Comparison of ENCODE assay signal across 8 mouse cellular contexts in genomic region chr13:93304251-93305001, GRCm38 (mm10). TPM values are rescaled to one million over a fixed set of nuclear protein-coding genes. Genes with fewer than 3 reads are reported as not detected.
DNase-seq lines count a peak whose midpoint lies in the region; ATAC-seq and TF ChIP-seq lines count a peak whose summit lies in the region.

No protein-coding gene starts in this region.

- peak; percentile 82 for DNase-seq in heart, embryonic 10.5 days (ENCODE audit: low spot score)
- DNase-seq in heart, adult 11 months: no peak
- DNase-seq in Patski (ENCODE audit: low read depth, low spot score): no peak
- DNase-seq in heart, postnatal 14 days: peak; percentile 34
- DNase-seq in layer of hippocampus, adult 8-10 months (ENCODE audit: low spot score in 2 of 2): peak; percentile 28 to 54

- in situ Hi-C loops in Patski (cut with MboI; ENCODE audit: low pct_unique_long_range_greater_than_20kb): loop anchor here (5.0 kb wide), 1 partner anchor 193 kb away; the partner anchor contains the start of gene Jmy

- H3K4me2 ChIP-seq in embryonic facial prominence, embryonic 15.5 days (replicated peaks): peak overlapping the region; percentile 73
- peak overlapping the region; percentile 94 for H3K4me2 ChIP-seq in stomach, embryonic 16.5 days (ENCODE audit: low read depth, low read length)

- CTCF ChIA-PET in Patski (lab: Charles Lee): interaction anchor here (1.6 kb wide), 1 partner anchor 10 kb away, joined by 6 read pairs; no protein-coding TSS in a partner anchor

- no peak for TF ChIP-seq CTCF in Patski (IDR thresholded peaks at IDR 0.05)

- H3K9ac ChIP-seq in embryonic facial prominence, embryonic 15.5 days: peak overlapping the region; percentile 78
- peak overlapping the region; percentile 94 for H3K9ac ChIP-seq in stomach, embryonic 16.5 days (ENCODE audit: low read length)

- no peaks in the 10 kb centered on the region for H3K36me3 ChIP-seq in heart, embryonic 10.5 days
- no peaks in the 10 kb centered on the region for H3K36me3 ChIP-seq in embryonic facial prominence, embryonic 15.5 days
- H3K36me3 ChIP-seq in stomach, embryonic 16.5 days (ENCODE audit: control insufficient read depth, insufficient read depth, low read length): no peaks in the 10 kb centered on the region

- ATAC-seq in Patski: peak; percentile 51
- ATAC-seq in embryonic facial prominence, embryonic 15.5 days (ENCODE audit: insufficient number of reproducible peaks, low FRiP score, low TSS enrichment, low read depth): peak; percentile 58
- ATAC-seq in megakaryocyte progenitor cell, adult 5-6 weeks (replicated peaks; ENCODE audit: poor library complexity): 0 out of 2 replicates have a peak, but pooled peaks have one; percentile 1
- peak; percentile 38 for ATAC-seq in stomach, embryonic 16.5 days (ENCODE audit: insufficient read depth, low FRiP score)

- POLR2A ChIA-PET in Patski (lab: Charles Lee): no interaction called here

- peak overlapping the region; percentile 98 for H3K27ac ChIP-seq in heart, embryonic 10.5 days
- peak overlapping the region; percentile 98 for H3K27ac ChIP-seq in embryonic facial prominence, embryonic 15.5 days (replicated peaks)
- H3K27ac ChIP-seq in stomach, embryonic 16.5 days (ENCODE audit: low read length): peak overlapping the region; percentile 93

- peak overlapping the region; percentile 93 for H3K4me3 ChIP-seq in heart, embryonic 10.5 days
- peak overlapping the region; percentile 84 for H3K4me3 ChIP-seq in embryonic facial prominence, embryonic 15.5 days (replicated peaks)
- peak overlapping the region; percentile 87 for H3K4me3 ChIP-seq in stomach, embryonic 16.5 days (replicated peaks; ENCODE audit: low read length)

- no peaks in the 10 kb centered on the region for H3K9me3 ChIP-seq in heart, embryonic 10.5 days
- H3K9me3 ChIP-seq in embryonic facial prominence, embryonic 15.5 days (replicated peaks): no peaks in the 10 kb centered on the region
- H3K9me3 ChIP-seq in stomach, embryonic 16.5 days (replicated peaks; ENCODE audit: control insufficient read depth, low read length): no peaks in the 10 kb centered on the region

- intact Hi-C loops in heart, postnatal 14 days (cut with DNase I): loop anchor here (2.0 to 10.0 kb wide), 5 partner anchors 93 to 420 kb away; partner anchors contain the start of genes Jmy and Tent2

- under 1% methylated on average over 64 of the region's 64 CpGs for WGBS in heart, embryonic 10.5 days
- WGBS in embryonic facial prominence, embryonic 15.5 days: under 1% methylated on average over 63 of the region's 64 CpGs
- under 1% methylated on average over 52 of the region's 64 CpGs for WGBS in stomach, embryonic 16.5 days

- no peaks in the 10 kb centered on the region for H3K27me3 ChIP-seq in heart, embryonic 10.5 days (ENCODE audit: insufficient read depth, poor library complexity, severe bottlenecking)
- H3K27me3 ChIP-seq in Patski: peaks cover 4% of the 10 kb centered on the region
- no peaks in the 10 kb centered on the region for H3K27me3 ChIP-seq in embryonic facial prominence, embryonic 15.5 days
- H3K27me3 ChIP-seq in stomach, embryonic 16.5 days (ENCODE audit: control insufficient read depth, insufficient read depth, low read length): no peaks in the 10 kb centered on the region

- H3K4me1 ChIP-seq in heart, embryonic 10.5 days: peaks cover 24% of the 10 kb centered on the region; the same call in 1 of the 2 replicates
- H3K4me1 ChIP-seq in embryonic facial prominence, embryonic 15.5 days: peaks cover 9% of the 10 kb centered on the region; the same call in 1 of the 2 replicates
- H3K4me1 ChIP-seq in stomach, embryonic 16.5 days (ENCODE audit: control insufficient read depth, insufficient read depth, low read length): 0 out of 2 replicates have a peak, but pooled peaks cover 4% of the 10 kb centered on the region

RNA-seq across cellular contexts. Expression of gene Homer1, which starts 5.0 kb away (rescaled TPM):
- 18.4 and 18.5 TPM in 2 replicates for polyA plus RNA-seq in heart, embryonic 10.5 days (2016; fragmentation: Nextera tagmentation; extraction: Ambion mirVana)
- 15.1 TPM for polyA plus RNA-seq in Patski (2021)
- 5.9 and 6.1 TPM in 2 replicates for polyA plus RNA-seq in embryonic facial prominence, embryonic 15.5 days (2015; fragmentation: Nextera tagmentation; extraction: Ambion mirVana)
- 10 to 100 TPM; 63.8 to 67.9 TPM for total RNA-seq in heart, postnatal 14 days (2021)
- 100 to 1,000 TPM; 117 to 181 (median 146) TPM for total RNA-seq in layer of hippocampus, adult 8-10 months (2022)
- total RNA-seq in megakaryocyte progenitor cell, adult 5-6 weeks (2015): 9.2 and 10.6 TPM in 2 replicates
- 10.7 and 13.7 TPM in 2 replicates for total RNA-seq in megakaryocyte progenitor cell, adult 5-6 weeks (2017)
- 2.9 and 3.0 TPM in 2 replicates for polyA plus RNA-seq in stomach, embryonic 16.5 days (2015; fragmentation: Nextera tagmentation; extraction: Ambion mirVana)

Comparison
In these comparisons a context has a peak if more than half of its experiments do, and no peak if none do; other contexts are left out.
1. DNase-seq: peak in heart, embryonic 10.5 days (single experiment), heart, postnatal 14 days (2 of 2) and layer of hippocampus, adult 8-10 months (2 of 2); none in heart, adult 11 months (single experiment) and Patski (single experiment).
2. ATAC-seq: peak in every context shown above with its lines; median percentile 58 in embryonic facial prominence, embryonic 15.5 days; 51 in Patski; 38 in stomach, embryonic 16.5 days; 1 in megakaryocyte progenitor cell, adult 5-6 weeks.
3. Peak in every context shown above with its lines, with median percentiles within 50 percentile points of each other: H3K27ac ChIP-seq and H3K4me3 ChIP-seq.